Mouse (Mus musculus): ENCODE data around the gene Wwc1. TPM values are rescaled to one million over a fixed set of nuclear protein-coding genes. Genes with fewer than 3 reads are reported as not detected.

The Wwc1 gene
- total and polyA plus RNA-seq, 2 experiments from 2014 or later, result 9.2 to 11.9 TPM

DNA sequence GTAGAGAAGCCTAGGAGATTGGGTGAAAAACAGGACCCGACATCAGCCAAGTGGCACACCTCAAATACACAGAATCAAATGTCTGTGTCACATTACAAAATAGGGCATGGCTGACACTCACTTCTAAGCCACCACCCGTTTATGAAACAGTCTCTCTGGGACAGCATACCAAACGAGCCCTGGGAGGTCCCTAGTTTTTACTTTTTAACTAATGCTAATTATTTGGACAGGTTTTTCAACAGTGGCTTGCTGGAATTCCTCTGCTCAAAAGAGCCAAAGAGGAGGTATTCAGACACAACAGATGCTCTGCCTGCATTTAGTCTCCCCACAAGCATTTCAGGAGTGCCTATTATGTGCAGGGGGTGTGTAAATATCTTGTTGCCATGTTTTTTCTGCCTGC, 44.7 kb downstream of the Wwc1 start:
- 44% methylated on average over 3 of the region's 3 CpGs for WGBS
- no peak overlapping the region for H3K27ac ChIP-seq (ENCODE audit: low read depth, low read length)
- H3K4me2 ChIP-seq (ENCODE audit: low read depth, low read length, poor library complexity, severe bottlenecking), result no peak overlapping the region
- ATAC-seq (ENCODE audit: low FRiP score) (no peak), DNase-seq (ENCODE audit: low spot score) (no peak)
- 0 out of 2 replicates have a peak, but pooled peaks cover under 1% of the 10 kb centered on the region for H3K4me1 ChIP-seq (ENCODE audit: insufficient read depth, low read length)
- H3K9ac ChIP-seq (replicated peaks; ENCODE audit: low read length, poor library complexity, severe bottlenecking), result no peak overlapping the region
- no peaks in the 10 kb centered on the region for H3K36me3 ChIP-seq (ENCODE audit: insufficient read depth, low read length)
- H3K4me3 ChIP-seq (ENCODE audit: low read depth, low read length), result no peak overlapping the region
- H3K9me3 ChIP-seq (ENCODE audit: low read length), result no peaks in the 10 kb centered on the region
- TF ChIP-seq CTCF (IDR thresholded peaks at IDR 0.05), result no peak
- H3K27me3 ChIP-seq (ENCODE audit: insufficient read depth, low read length), result no peaks in the 10 kb centered on the region

DNA sequence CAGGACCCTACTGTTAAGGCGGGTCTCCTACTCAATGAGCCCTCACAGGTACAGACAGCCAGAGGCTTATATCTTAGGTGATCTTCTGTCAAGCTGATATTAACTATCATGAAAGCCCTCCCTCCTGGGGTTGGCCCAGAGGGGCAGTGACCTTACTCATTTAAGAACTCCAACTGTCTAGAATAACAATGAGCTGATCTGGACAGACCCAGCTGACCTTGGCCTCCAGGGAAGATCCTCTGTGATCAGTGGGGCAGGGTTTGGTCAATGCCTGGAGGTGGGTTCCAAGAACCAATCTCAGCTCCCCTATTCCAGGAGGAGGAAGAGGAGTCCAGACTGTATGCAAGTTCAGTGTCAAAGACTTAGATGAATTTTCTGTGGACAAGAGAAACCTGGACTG, 45.2 kb downstream of the Wwc1 start:
- Histone ChIP-seq H3K9me3 (ENCODE audit: low read length) (no peaks in the 10 kb centered on the region), H3K36me3 (ENCODE audit: insufficient read depth, low read length) (no peaks in the 10 kb centered on the region), H3K27me3 (ENCODE audit: insufficient read depth, low read length) (no peaks in the 10 kb centered on the region), H3K9ac (replicated peaks; ENCODE audit: low read length, poor library complexity, severe bottlenecking) (no peak overlapping the region), H3K4me1 (ENCODE audit: insufficient read depth, low read length) (no peaks in the 10 kb centered on the region), H3K4me3 (ENCODE audit: low read depth, low read length) (no peak overlapping the region), H3K27ac (ENCODE audit: low read depth, low read length) (no peak overlapping the region), H3K4me2 (ENCODE audit: low read depth, low read length, poor library complexity, severe bottlenecking) (no peak overlapping the region)
- WGBS, result 96% methylated on average over 1 of the region's 1 CpGs
- no peak for TF ChIP-seq CTCF (IDR thresholded peaks at IDR 0.05)
- DNase-seq (ENCODE audit: low spot score) (no peak), ATAC-seq (ENCODE audit: low FRiP score) (no peak)

DNA sequence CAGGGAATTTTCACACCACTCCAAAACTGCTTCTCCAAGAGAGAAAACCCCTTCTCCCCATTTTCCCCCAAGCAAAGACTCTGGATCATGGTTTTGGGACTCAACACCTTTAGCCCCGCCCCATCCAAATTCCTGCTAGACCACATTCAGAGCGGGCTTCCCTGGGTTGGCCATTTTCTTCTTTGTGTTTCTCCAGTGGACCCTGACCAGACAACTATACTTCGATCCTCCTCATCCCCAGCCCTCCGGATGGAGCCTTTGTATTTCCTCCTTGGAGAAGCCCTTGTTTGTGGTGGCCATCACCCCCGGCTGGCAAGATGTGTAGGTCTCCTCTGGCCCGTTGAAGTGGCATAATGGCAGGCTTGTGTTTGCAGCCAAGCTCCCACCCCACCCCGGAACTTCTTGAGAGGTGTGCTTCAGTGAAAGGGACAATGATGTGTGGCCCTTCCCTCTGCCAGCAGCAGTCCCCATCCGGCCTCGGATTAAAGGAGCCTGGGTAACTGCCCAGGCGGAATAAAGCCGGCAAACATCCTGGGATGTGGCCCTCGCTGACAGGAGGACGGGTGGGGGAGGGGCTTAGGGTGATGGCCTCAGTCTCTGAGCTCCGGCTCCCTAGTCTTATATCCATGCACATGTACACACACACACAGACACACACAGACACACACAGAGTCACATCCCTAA, 46.8 kb downstream of the Wwc1 start:
- Histone ChIP-seq H3K4me1 (ENCODE audit: insufficient read depth, low read length) (no peaks in the 10 kb centered on the region), H3K4me2 (ENCODE audit: low read depth, low read length, poor library complexity, severe bottlenecking) (no peak overlapping the region; the same call in 1 of the 2 replicates), H3K4me3 (ENCODE audit: low read depth, low read length) (no peak overlapping the region), H3K27ac (ENCODE audit: low read depth, low read length) (peak overlapping the region; percentile 19; the same call in 1 of the 2 replicates), H3K36me3 (ENCODE audit: insufficient read depth, low read length) (no peaks in the 10 kb centered on the region), H3K9ac (replicated peaks; ENCODE audit: low read length, poor library complexity, severe bottlenecking) (no peak overlapping the region), H3K27me3 (ENCODE audit: insufficient read depth, low read length) (no peaks in the 10 kb centered on the region), H3K9me3 (ENCODE audit: low read length) (no peaks in the 10 kb centered on the region)
- TF ChIP-seq CTCF (IDR thresholded peaks at IDR 0.05), result no peak
- ATAC-seq (ENCODE audit: low FRiP score) (peak; percentile 62), DNase-seq (ENCODE audit: low spot score) (peak; percentile 52)
- WGBS, result 13% methylated on average over 14 of the region's 14 CpGs

DNA sequence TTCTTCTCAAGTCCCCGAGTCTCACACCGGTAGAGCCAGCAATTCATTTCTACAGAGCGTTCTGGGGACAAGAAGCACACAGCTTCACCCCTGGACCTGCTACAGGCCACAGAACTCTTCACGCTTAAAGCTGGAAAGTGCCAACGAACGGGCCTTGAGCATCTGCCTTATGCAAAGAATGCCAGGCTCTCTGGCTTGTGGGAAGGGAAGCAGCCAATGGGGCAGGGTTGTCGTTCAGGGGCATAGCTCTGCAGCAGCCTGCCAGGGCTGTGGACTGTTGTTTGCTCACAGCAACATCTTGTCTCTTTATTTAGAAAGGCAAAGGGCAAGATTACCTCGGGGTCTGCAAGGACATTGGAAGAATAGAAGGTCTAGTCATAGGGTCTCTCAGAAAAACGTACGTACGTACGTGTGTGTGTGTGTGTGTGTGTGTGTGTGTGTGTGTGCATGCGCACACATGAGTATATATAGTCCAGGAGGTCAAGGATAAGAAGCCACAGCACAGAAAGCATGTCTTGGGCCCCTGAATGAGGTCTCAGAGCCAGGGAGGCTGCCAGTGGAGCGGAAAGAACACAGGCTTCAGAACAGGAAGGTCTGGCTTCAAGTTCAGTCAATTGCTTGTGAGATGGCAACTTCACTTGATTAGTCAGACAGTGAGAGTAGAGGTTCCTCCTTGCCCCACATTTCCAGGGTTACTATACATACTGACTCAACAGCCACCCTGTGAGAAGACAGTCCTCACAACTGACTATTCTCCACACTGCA, 48.0 kb downstream of the Wwc1 start:
- no peak for DNase-seq (ENCODE audit: low spot score)
- H3K27ac ChIP-seq (ENCODE audit: low read depth, low read length), result no peak overlapping the region
- WGBS, result 79% methylated on average over 14 of the region's 14 CpGs

DNA sequence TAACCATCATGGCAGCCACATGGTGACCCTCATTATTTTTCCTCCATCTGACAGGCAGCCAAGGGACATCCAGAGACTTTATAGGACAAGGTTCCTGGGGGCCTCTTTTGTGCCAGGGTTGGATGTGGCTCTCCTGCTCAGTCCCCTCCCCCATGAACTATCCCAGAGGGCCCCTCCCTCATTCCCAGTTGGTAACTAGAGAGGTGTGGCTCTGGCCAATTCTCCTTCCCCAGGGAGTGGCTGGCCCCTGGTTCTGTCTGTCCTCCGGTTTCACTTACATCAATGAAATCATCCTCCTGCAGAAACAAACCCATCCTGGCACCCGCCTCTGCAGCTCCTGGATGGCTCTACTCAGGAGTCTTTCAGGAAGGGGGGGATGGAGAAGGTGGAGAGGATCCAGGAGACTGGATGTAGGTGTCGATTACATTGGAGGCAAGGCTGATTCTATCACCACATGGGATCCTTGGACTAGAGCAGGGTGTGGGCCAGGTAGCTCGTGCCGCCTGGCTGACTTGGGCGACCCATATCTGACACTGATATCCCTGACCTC, 49.7 kb downstream of the Wwc1 start:
- Histone ChIP-seq H3K4me1 (ENCODE audit: insufficient read depth, low read length) (no peaks in the 10 kb centered on the region), H3K27me3 (ENCODE audit: insufficient read depth, low read length) (no peaks in the 10 kb centered on the region), H3K27ac (ENCODE audit: low read depth, low read length) (no peak overlapping the region), H3K4me2 (ENCODE audit: low read depth, low read length, poor library complexity, severe bottlenecking) (no peak overlapping the region), H3K9me3 (ENCODE audit: low read length) (no peaks in the 10 kb centered on the region; the same call in 1 of the 2 replicates), H3K9ac (replicated peaks; ENCODE audit: low read length, poor library complexity, severe bottlenecking) (no peak overlapping the region), H3K4me3 (ENCODE audit: low read depth, low read length) (no peak overlapping the region), H3K36me3 (ENCODE audit: insufficient read depth, low read length) (no peaks in the 10 kb centered on the region)
- ATAC-seq (ENCODE audit: low FRiP score), result no peak
- no peak for TF ChIP-seq CTCF (IDR thresholded peaks at IDR 0.05)
- WGBS, result 94% methylated on average over 6 of the region's 6 CpGs
- DNase-seq (ENCODE audit: low spot score), result no peak

More for the DNA sequence above, 48.0 kb downstream of the Wwc1 start:
- Histone ChIP-seq H3K4me1 (ENCODE audit: insufficient read depth, low read length) (no peaks in the 10 kb centered on the region), H3K4me3 (ENCODE audit: low read depth, low read length) (no peak overlapping the region), H3K9me3 (ENCODE audit: low read length) (no peaks in the 10 kb centered on the region), H3K4me2 (ENCODE audit: low read depth, low read length, poor library complexity, severe bottlenecking) (no peak overlapping the region), H3K36me3 (ENCODE audit: insufficient read depth, low read length) (no peaks in the 10 kb centered on the region), H3K27me3 (ENCODE audit: insufficient read depth, low read length) (no peaks in the 10 kb centered on the region), H3K9ac (replicated peaks; ENCODE audit: low read length, poor library complexity, severe bottlenecking) (no peak overlapping the region)
- no peak for ATAC-seq (ENCODE audit: low FRiP score)
- TF ChIP-seq CTCF (IDR thresholded peaks at IDR 0.05), result no peak

DNA sequence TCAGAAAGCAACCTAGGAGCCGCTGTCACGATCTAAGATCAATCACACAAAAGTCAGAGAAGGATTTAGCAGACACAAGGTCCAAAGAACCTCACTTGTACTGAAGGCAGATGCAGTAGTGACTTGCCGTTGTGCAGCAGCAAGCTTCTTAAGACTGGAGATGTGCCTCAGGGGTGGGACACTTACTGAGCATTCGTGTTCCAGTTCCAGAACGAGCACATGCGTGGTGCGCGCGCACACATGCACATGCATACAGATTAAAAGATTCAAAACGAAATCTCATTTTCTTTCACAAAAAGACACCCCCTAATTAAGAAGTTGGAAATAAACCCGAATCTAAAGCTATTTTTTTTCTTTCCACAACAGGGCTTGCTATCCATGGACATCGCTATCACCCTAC, 51.9 kb downstream of the Wwc1 start:
- DNase-seq (ENCODE audit: low spot score) (no peak), ATAC-seq (ENCODE audit: low FRiP score) (no peak)
- Histone ChIP-seq H3K9me3 (ENCODE audit: low read length) (no peaks in the 10 kb centered on the region; the same call in 1 of the 2 replicates), H3K27ac (ENCODE audit: low read depth, low read length) (no peak overlapping the region), H3K9ac (replicated peaks; ENCODE audit: low read length, poor library complexity, severe bottlenecking) (no peak overlapping the region), H3K36me3 (ENCODE audit: insufficient read depth, low read length) (no peaks in the 10 kb centered on the region), H3K27me3 (ENCODE audit: insufficient read depth, low read length) (no peaks in the 10 kb centered on the region), H3K4me1 (ENCODE audit: insufficient read depth, low read length) (no peaks in the 10 kb centered on the region), H3K4me2 (ENCODE audit: low read depth, low read length, poor library complexity, severe bottlenecking) (no peak overlapping the region), H3K4me3 (ENCODE audit: low read depth, low read length) (no peak overlapping the region)
- TF ChIP-seq CTCF (IDR thresholded peaks at IDR 0.05), result no peak
- 87% methylated on average over 12 of the region's 12 CpGs for WGBS
